In genomic region chr4:124350361-124350760, GRCm38 (mm10) we compare ENCODE assay signal across 27 mouse cellular contexts.
DNase-seq lines count a peak whose midpoint lies in the region; ATAC-seq and TF ChIP-seq lines count a peak whose summit lies in the region.
"Had no signal": no experiment of that assay in that cellular context is flagged by ENCODE, and none has a peak within 500 bp of the region (broad histone marks: within the 10 kb centered on the region; RNA-seq: fewer than 3 reads in every experiment).

No protein-coding gene starts in this region.

- 80% methylated on average over 3 of the region's 3 CpGs for WGBS in kidney, embryonic 15.5 days
- WGBS in cerebellum, adult 2 months, result 32% methylated on average over 3 of the region's 3 CpGs

- TF ChIP-seq POLR2A in cerebellum, adult 2 months (IDR thresholded peaks at IDR 0.05; ENCODE audit: borderline replicate concordance, insufficient read depth, low read length), result no peak

- no peaks in the 10 kb centered on the region for H3K9me3 ChIP-seq in kidney, embryonic 15.5 days (replicated peaks)
- H3K9me3 ChIP-seq: embryonic facial prominence, embryonic 10.5 days; embryonic facial prominence, embryonic 15.5 days; forebrain, embryonic 13.5 days; heart, embryonic 10.5 days; heart, embryonic 15.5 days; hindbrain, embryonic 12.5 days; intestine, embryonic 15.5 days; limb, embryonic 12.5 days; neural tube, embryonic 13.5 days had no signal

- ATAC-seq in kidney, embryonic 15.5 days (replicated peaks; ENCODE audit: low FRiP score), result no peak
- ATAC-seq: forebrain, embryonic 13.5 days; hindbrain, postnatal 0 days; intestine, embryonic 15.5 days had no signal

- no peak overlapping the region for H3K9ac ChIP-seq in kidney, embryonic 15.5 days
- H3K9ac ChIP-seq: embryonic facial prominence, embryonic 15.5 days; forebrain, embryonic 13.5 days; heart, embryonic 15.5 days; hindbrain, embryonic 12.5 days; intestine, embryonic 15.5 days; limb, embryonic 12.5 days; neural tube, embryonic 13.5 days had no signal

- H3K4me3 ChIP-seq in kidney, embryonic 15.5 days (replicated peaks), result no peak overlapping the region
- no peak overlapping the region for H3K4me3 ChIP-seq in cerebellum, adult 2 months (replicated peaks; ENCODE audit: insufficient read depth, low read depth, low read length)
- H3K4me3 ChIP-seq: embryonic facial prominence, embryonic 10.5 days; embryonic facial prominence, embryonic 15.5 days; forebrain, embryonic 13.5 days; heart, embryonic 10.5 days; heart, embryonic 15.5 days; hindbrain, embryonic 12.5 days; intestine, embryonic 15.5 days; layer of hippocampus, adult 2 months; left cerebral cortex, adult 2 months; limb, embryonic 12.5 days; neural tube, embryonic 13.5 days had no signal

- H3K27me3 ChIP-seq in kidney, embryonic 15.5 days, result peaks cover 28% of the 10 kb centered on the region
- peaks cover 4% of the 10 kb centered on the region for H3K27me3 ChIP-seq in cerebellum, adult 2 months (ENCODE audit: control insufficient read depth, insufficient read depth, low read length)
- H3K27me3 ChIP-seq: embryonic facial prominence, embryonic 15.5 days; intestine, embryonic 15.5 days had no signal

- H3K4me1 ChIP-seq in kidney, embryonic 15.5 days, result peaks cover 15% of the 10 kb centered on the region
- H3K4me1 ChIP-seq in cerebellum, adult 2 months (ENCODE audit: control insufficient read depth, insufficient read depth, low read length), result peaks cover 11% of the 10 kb centered on the region
- H3K4me1 ChIP-seq: embryonic facial prominence, embryonic 15.5 days; forebrain, embryonic 13.5 days; heart, embryonic 10.5 days; heart, embryonic 15.5 days; hindbrain, embryonic 12.5 days; intestine, embryonic 15.5 days; limb, embryonic 12.5 days; neural tube, embryonic 13.5 days had no signal

- TF ChIP-seq CTCF in cerebellum, adult 2 months (IDR thresholded peaks at IDR 0.05; ENCODE audit: borderline replicate concordance, insufficient read depth, low read depth, low read length), result no peak

- 0 out of 2 replicates have a peak overlapping the region, but pooled peaks have one; percentile 43 for H3K27ac ChIP-seq in kidney, embryonic 15.5 days
- H3K27ac ChIP-seq in cerebellum, adult 2 months (ENCODE audit: insufficient read depth, low read length), result no peak overlapping the region
- H3K27ac ChIP-seq: embryonic facial prominence, embryonic 10.5 days; embryonic facial prominence, embryonic 15.5 days; forebrain, embryonic 13.5 days; heart, embryonic 10.5 days; heart, embryonic 15.5 days; hindbrain, embryonic 12.5 days; hindbrain, postnatal 0 days; intestine, embryonic 15.5 days; layer of hippocampus, adult 2 months; left cerebral cortex, adult 2 months; limb, embryonic 12.5 days; neural tube, embryonic 13.5 days had no signal

- H3K36me3 ChIP-seq in kidney, embryonic 15.5 days, result no peaks in the 10 kb centered on the region
- H3K36me3 ChIP-seq: embryonic facial prominence, embryonic 15.5 days; heart, embryonic 10.5 days; heart, embryonic 15.5 days; hindbrain, embryonic 12.5 days; intestine, embryonic 15.5 days; limb, embryonic 12.5 days; neural tube, embryonic 13.5 days had no signal

- H3K4me2 ChIP-seq in kidney, embryonic 15.5 days, result no peak overlapping the region
- H3K4me2 ChIP-seq: embryonic facial prominence, embryonic 15.5 days; forebrain, embryonic 13.5 days; heart, embryonic 15.5 days; hindbrain, embryonic 12.5 days; intestine, embryonic 15.5 days; limb, embryonic 12.5 days; midbrain, embryonic 11.5 days; neural tube, embryonic 13.5 days had no signal

- DNase-seq in kidney, adult 8-10 months, result no peak
- DNase-seq in cerebellum, adult 2 months, result peak; percentile 24 to 60
- peak; percentile 75 to 84 for DNase-seq in cerebellum, postnatal 10 days
- DNase-seq in gonadal fat pad, adult 2 months (ENCODE audit: low read depth), result peak; percentile 82
- no peak for DNase-seq in urinary bladder, postnatal 4 days (ENCODE audit: low spot score in 2 of 2)
- DNase-seq in thymus, adult 18-20 months, result no peak
- DNase-seq: adrenal gland, adult 8-10 months; B cell, adult 2 months; gastrocnemius, postnatal 10 days; heart, postnatal 36 days; kidney, postnatal 36 days; lung, postnatal 36 days; thymus, postnatal 14 days had no signal

Comparison
In these comparisons a context has a peak if more than half of its experiments do, and no peak if none do; other contexts are left out.
1. DNase-seq: peak in cerebellum, adult 2 months (2 of 2), cerebellum, postnatal 10 days (2 of 2) and gonadal fat pad, adult 2 months (single experiment); none in kidney, adult 8-10 months (0 of 2), urinary bladder, postnatal 4 days (0 of 2) and thymus, adult 18-20 months (0 of 2).